Mouse (Mus musculus) neural tube, embryonic 12.5 days (tissue): ENCODE data around the gene Cadm1. TPM values are rescaled to one million over a fixed set of nuclear protein-coding genes. Genes with fewer than 3 reads are reported as not detected.
A peak's percentile ranks its signal among the peaks of the same experiment; 100 is the strongest.

Source experiments
- ATAC-seq: fragments of 200-750 bp; cut with Nextera tagmentation; 2 replicates; pipeline ENCODE4 v1.8.0; 2017; ENCODE audit warnings: low read depth, mild to moderate bottlenecking, moderate TSS enrichment, moderate library complexity; ENCODE audit not compliant: low FRiP score
- H3K27ac ChIP-seq: fragments of 300-500 bp; sonication (generic); 2 replicates; pipeline ENCODE4 v1.5.1; 2016
- H3K27me3 ChIP-seq: fragments of 300-500 bp; sonication (generic); replicated peaks from 2 replicates; pipeline ENCODE4 v1.6.1; 2016; ENCODE audit warnings: mild to moderate bottlenecking
- H3K36me3 ChIP-seq: fragments of 300-500 bp; sonication (generic); 2 replicates; pipeline ENCODE4 v1.6.1; 2016; ENCODE audit warnings: mild to moderate bottlenecking
- H3K4me1 ChIP-seq: fragments of 300-500 bp; sonication (generic); 2 replicates; pipeline ENCODE4 v1.6.1; 2016
- H3K4me2 ChIP-seq: fragments of 300-500 bp; sonication (generic); replicated peaks from 2 replicates; pipeline ENCODE4 v1.6.1; 2016; ENCODE audit warnings: mild to moderate bottlenecking
- H3K4me3 ChIP-seq: fragments of 300-500 bp; sonication (generic); 2 replicates; pipeline ENCODE4 v1.5.1; 2016
- H3K9ac ChIP-seq: fragments of 300-500 bp; sonication (generic); 2 replicates; pipeline ENCODE4 v1.6.1; 2016; ENCODE audit warnings: mild to moderate bottlenecking
- H3K9me3 ChIP-seq: fragments of 300-500 bp; sonication (generic); 2 replicates; pipeline ENCODE4 v1.6.1; 2016; ENCODE audit warnings: mild to moderate bottlenecking
- WGBS: fragments of 180-500 bp; shearing (Covaris S2); methylation state at CpG from one replicate; pipeline ENCODE4 v1.1.7; 2016; 5-methylcytosine and 5-hydroxymethylcytosine counted together
- polyA plus RNA-seq: library from polyadenylated mRNA; unstranded; fragments of >200 nt; fragmentation: Nextera tagmentation; extraction: Ambion mirVana; gene quantifications from 2 replicates; pipeline ENCODE4 v1.2.1, GENCODE M21; 2016

Gene Cadm1
- polyA plus RNA-seq, 1 experiment from 2014 or later, result 145 TPM

- WGBS, result 95% methylated on average over 4 of the region's 4 CpGs
- Histone ChIP-seq H3K9me3 (no peaks in the 10 kb centered on the region), H3K27ac (no peak overlapping the region), H3K4me1 (peaks cover 10% of the 10 kb centered on the region; the same call in 1 of the 2 replicates), H3K36me3 (no peaks in the 10 kb centered on the region), H3K27me3 (no peaks in the 10 kb centered on the region), H3K4me2 (no peak overlapping the region), H3K9ac (no peak overlapping the region), H3K4me3 (no peak overlapping the region)
- no peak for ATAC-seq
These were observed 31.6 kb downstream of the Cadm1 start for GRCm38 (mm10) chr9:47561596-47561995.

- Histone ChIP-seq H3K9ac (no peak overlapping the region), H3K4me2 (no peak overlapping the region), H3K27me3 (no peaks in the 10 kb centered on the region), H3K9me3 (no peaks in the 10 kb centered on the region), H3K4me1 (peaks cover 25% of the 10 kb centered on the region), H3K27ac (no peak overlapping the region), H3K36me3 (no peaks in the 10 kb centered on the region), H3K4me3 (no peak overlapping the region)
- no peak for ATAC-seq
- 66% methylated on average over 5 of the region's 5 CpGs for WGBS
These were observed 35.1 kb downstream of the Cadm1 start for GRCm38 (mm10) chr9:47565088-47565487.

- WGBS, result 64% methylated on average over 6 of the region's 6 CpGs
- Histone ChIP-seq H3K27ac (no peak overlapping the region), H3K4me3 (no peak overlapping the region), H3K4me1 (peaks cover 32% of the 10 kb centered on the region), H3K9ac (no peak overlapping the region), H3K36me3 (no peaks in the 10 kb centered on the region), H3K9me3 (no peaks in the 10 kb centered on the region), H3K4me2 (no peak overlapping the region), H3K27me3 (no peaks in the 10 kb centered on the region)
- ATAC-seq, result no peak
These were observed 37.9 kb downstream of the Cadm1 start for GRCm38 (mm10) chr9:47567873-47568272.

GRCm38 (mm10) chr9:47570184-47570583 is 40.2 kb downstream of the Cadm1 start:
- Histone ChIP-seq H3K36me3 (no peaks in the 10 kb centered on the region), H3K27me3 (no peaks in the 10 kb centered on the region), H3K27ac (no peak overlapping the region), H3K4me3 (no peak overlapping the region), H3K9ac (no peak overlapping the region), H3K4me2 (no peak overlapping the region), H3K4me1 (peaks cover 32% of the 10 kb centered on the region), H3K9me3 (no peaks in the 10 kb centered on the region)
- WGBS, result 29% methylated on average over 4 of the region's 4 CpGs
- peak; percentile 50; the same call in 1 of the 2 replicates for ATAC-seq

- no peak overlapping the region for H3K4me2 ChIP-seq
- no peak overlapping the region for H3K27ac ChIP-seq
- H3K36me3 ChIP-seq, result no peaks in the 10 kb centered on the region
- H3K4me1 ChIP-seq, result peaks cover 31% of the 10 kb centered on the region
- no peaks in the 10 kb centered on the region for H3K27me3 ChIP-seq
- H3K9ac ChIP-seq, result no peak overlapping the region
- 87% methylated on average over 7 of the region's 7 CpGs for WGBS
- H3K9me3 ChIP-seq, result no peaks in the 10 kb centered on the region
- no peak overlapping the region for H3K4me3 ChIP-seq
- ATAC-seq, result no peak
These were observed 41.5 kb downstream of the Cadm1 start for GRCm38 (mm10) chr9:47571461-47571860.

- Histone ChIP-seq H3K27me3 (no peaks in the 10 kb centered on the region), H3K9me3 (no peaks in the 10 kb centered on the region), H3K27ac (no peak overlapping the region), H3K36me3 (no peaks in the 10 kb centered on the region), H3K4me1 (peaks cover 31% of the 10 kb centered on the region), H3K4me2 (no peak overlapping the region), H3K9ac (no peak overlapping the region), H3K4me3 (no peak overlapping the region)
- no peak for ATAC-seq
- WGBS, result 81% methylated on average over 5 of the region's 5 CpGs
These were observed 42.2 kb downstream of the Cadm1 start for GRCm38 (mm10) chr9:47572132-47572531.

- H3K4me3 ChIP-seq, result no peak overlapping the region
These were observed 43.5 kb downstream of the Cadm1 start for GRCm38 (mm10) chr9:47573456-47573855.

GRCm38 (mm10) chr9:47574710-47575414 is 44.9 kb downstream of the Cadm1 start:
- Histone ChIP-seq H3K9ac (no peak overlapping the region), H3K4me1 (peaks cover 15% of the 10 kb centered on the region), H3K27me3 (no peaks in the 10 kb centered on the region), H3K4me3 (no peak overlapping the region), H3K4me2 (no peak overlapping the region), H3K27ac (no peak overlapping the region), H3K36me3 (no peaks in the 10 kb centered on the region), H3K9me3 (no peaks in the 10 kb centered on the region)
- WGBS, result 74% methylated on average over 7 of the region's 7 CpGs
- ATAC-seq, result no peak

More at GRCm38 (mm10) chr9:47573456-47573855, 43.5 kb downstream of the Cadm1 start:
- H3K4me2 ChIP-seq, result no peak overlapping the region
- no peak overlapping the region for H3K27ac ChIP-seq
- H3K27me3 ChIP-seq, result no peaks in the 10 kb centered on the region
- H3K36me3 ChIP-seq, result no peaks in the 10 kb centered on the region
- no peaks in the 10 kb centered on the region for H3K9me3 ChIP-seq
- H3K4me1 ChIP-seq, result peaks cover 24% of the 10 kb centered on the region
- WGBS, result 93% methylated on average over 7 of the region's 7 CpGs
- ATAC-seq, result no peak
- H3K9ac ChIP-seq, result no peak overlapping the region

- Histone ChIP-seq H3K27ac (no peak overlapping the region), H3K9me3 (no peaks in the 10 kb centered on the region), H3K4me1 (peaks cover 6% of the 10 kb centered on the region; the same call in 1 of the 2 replicates), H3K9ac (no peak overlapping the region), H3K4me3 (no peak overlapping the region), H3K4me2 (no peak overlapping the region), H3K27me3 (no peaks in the 10 kb centered on the region), H3K36me3 (no peaks in the 10 kb centered on the region)
- WGBS, result 65% methylated on average over 11 of the region's 11 CpGs
- no peak for ATAC-seq
These were observed 45.8 kb downstream of the Cadm1 start for GRCm38 (mm10) chr9:47575764-47576163.

GRCm38 (mm10) chr9:47579464-47579863 is 49.5 kb downstream of the Cadm1 start:
- ATAC-seq, result no peak
- no peak overlapping the region for H3K27ac ChIP-seq
- H3K4me3 ChIP-seq, result no peak overlapping the region
- no peaks in the 10 kb centered on the region for H3K36me3 ChIP-seq
- H3K9ac ChIP-seq, result no peak overlapping the region
- no peaks in the 10 kb centered on the region for H3K27me3 ChIP-seq
- 86% methylated on average over 6 of the region's 6 CpGs for WGBS
- H3K4me2 ChIP-seq, result no peak overlapping the region
- no peaks in the 10 kb centered on the region for H3K9me3 ChIP-seq
- H3K4me1 ChIP-seq, result 0 out of 2 replicates have a peak, but pooled peaks cover 13% of the 10 kb centered on the region

GRCm38 (mm10) chr9:47581576-47582365 is 51.8 kb downstream of the Cadm1 start:
- ATAC-seq, result no peak
- Histone ChIP-seq H3K27ac (no peak overlapping the region), H3K4me3 (no peak overlapping the region), H3K4me2 (no peak overlapping the region), H3K36me3 (no peaks in the 10 kb centered on the region), H3K27me3 (no peaks in the 10 kb centered on the region), H3K4me1 (peaks cover 23% of the 10 kb centered on the region), H3K9ac (no peak overlapping the region), H3K9me3 (no peaks in the 10 kb centered on the region)
- 74% methylated on average over 6 of the region's 6 CpGs for WGBS

- H3K27me3 ChIP-seq, result no peaks in the 10 kb centered on the region
- WGBS, result 84% methylated on average over 4 of the region's 4 CpGs
- no peaks in the 10 kb centered on the region for H3K9me3 ChIP-seq
- no peaks in the 10 kb centered on the region for H3K36me3 ChIP-seq
- H3K9ac ChIP-seq, result no peak overlapping the region
- no peak overlapping the region for H3K4me3 ChIP-seq
- no peak overlapping the region for H3K4me2 ChIP-seq
- H3K27ac ChIP-seq, result no peak overlapping the region
- no peak for ATAC-seq
- peaks cover 23% of the 10 kb centered on the region for H3K4me1 ChIP-seq
These were observed 53.3 kb downstream of the Cadm1 start for GRCm38 (mm10) chr9:47583241-47583640.
